Mouse (Mus musculus): ENCODE data around the gene Sv2b. TPM values are rescaled to one million over a fixed set of nuclear protein-coding genes. Genes with fewer than 3 reads are reported as not detected.

Sv2b gene
- polyA plus RNA-seq, 1 experiment from 2014 or later = 2.1 TPM

DNA sequence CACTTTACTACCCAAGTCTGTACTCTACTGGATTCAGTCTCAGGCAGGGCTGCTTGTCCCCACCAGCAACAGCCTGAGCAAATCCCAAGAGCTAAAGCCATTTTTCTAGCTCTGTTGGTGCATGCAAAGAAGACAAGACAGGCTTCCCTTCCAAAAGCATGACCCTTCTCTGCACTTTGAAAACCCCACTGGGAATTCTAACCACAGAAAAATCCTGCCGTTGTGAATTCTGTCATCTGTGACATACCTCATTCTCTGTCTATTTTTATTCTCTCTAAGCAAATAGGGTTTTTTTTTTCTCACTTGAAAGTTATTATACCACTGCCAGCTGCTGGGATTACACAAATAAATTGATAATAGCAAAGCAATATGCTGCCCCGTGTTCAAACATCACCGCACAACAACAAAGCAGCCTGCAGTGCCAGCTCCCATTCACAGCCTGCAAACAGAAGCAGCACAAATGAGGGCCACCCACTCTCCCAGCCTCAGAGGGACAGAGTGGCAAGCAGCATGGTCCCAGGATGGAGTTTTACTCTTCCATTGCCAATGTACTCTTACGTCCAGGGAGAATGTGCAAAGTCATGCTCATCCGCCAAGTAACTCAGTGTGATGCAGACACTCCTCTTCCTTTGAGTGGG, 13.7 kb downstream of the Sv2b start:
- DNase-seq (ENCODE audit: low spot score) = no peak

GRCm38 (mm10) chr7:75292246-75292645, 16.8 kb downstream of the Sv2b start:
- no peak for DNase-seq (ENCODE audit: low spot score)

DNA sequence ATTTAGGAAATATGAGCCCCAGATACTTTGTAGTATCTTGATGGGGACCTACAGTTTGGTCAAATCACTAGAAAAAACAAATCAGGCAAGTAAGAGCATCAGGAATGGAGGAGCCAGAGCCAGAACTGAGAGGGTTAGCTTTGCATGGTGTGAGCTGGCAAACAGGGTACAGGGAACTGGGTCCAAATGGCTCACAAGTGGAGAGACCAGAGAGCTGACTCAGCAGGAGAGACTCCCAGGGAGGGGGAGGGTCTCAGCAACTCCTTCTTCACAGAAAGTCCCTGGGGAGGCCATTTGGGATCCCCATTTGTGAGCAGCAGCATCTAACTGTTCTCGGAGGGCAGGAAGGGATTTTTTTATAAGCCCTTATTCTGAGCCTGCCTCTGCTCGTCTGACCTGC, 18.5 kb downstream of the Sv2b start:
- DNase-seq (ENCODE audit: low spot score) = no peak

- DNase-seq (ENCODE audit: low spot score) = no peak
These were observed 21.8 kb downstream of the Sv2b start for GRCm38 (mm10) chr7:75287237-75287636.

GRCm38 (mm10) chr7:75282951-75283350, 26.1 kb downstream of the Sv2b start:
- DNase-seq (ENCODE audit: low spot score) = no peak

DNA sequence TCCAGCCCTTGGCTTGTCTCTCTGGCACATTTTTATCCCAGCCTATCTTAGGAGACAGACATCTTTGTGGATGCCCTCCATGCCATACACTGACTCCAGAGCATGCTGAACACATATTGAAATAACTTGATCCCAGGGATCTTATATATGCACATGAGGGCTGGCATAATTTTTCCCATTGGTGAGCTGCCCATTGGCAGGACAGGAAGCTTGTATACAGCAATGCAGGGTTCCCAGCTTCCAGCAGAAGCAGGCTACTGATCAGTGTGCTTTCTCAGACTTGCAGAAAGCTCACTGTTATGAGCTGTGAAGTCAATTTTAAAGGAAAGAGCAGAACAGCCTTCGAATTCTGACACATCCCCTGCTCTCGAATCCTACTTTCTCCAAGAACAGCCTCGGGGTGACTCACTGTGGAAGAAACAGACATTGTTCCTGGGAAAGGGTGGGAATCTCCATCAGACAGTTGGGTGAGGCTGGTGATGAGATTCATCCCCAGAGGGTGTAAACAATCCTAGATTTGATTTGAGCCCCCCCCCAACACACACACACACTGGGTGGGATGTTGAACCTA, 26.9 kb downstream of the Sv2b start:
- DNase-seq (ENCODE audit: low spot score) = no peak

GRCm38 (mm10) chr7:75281106-75281505, 28.0 kb downstream of the Sv2b start:
- no peak for DNase-seq (ENCODE audit: low spot score)

GRCm38 (mm10) chr7:75277847-75278246, 31.2 kb downstream of the Sv2b start:
- no peak for DNase-seq (ENCODE audit: low spot score)

DNA sequence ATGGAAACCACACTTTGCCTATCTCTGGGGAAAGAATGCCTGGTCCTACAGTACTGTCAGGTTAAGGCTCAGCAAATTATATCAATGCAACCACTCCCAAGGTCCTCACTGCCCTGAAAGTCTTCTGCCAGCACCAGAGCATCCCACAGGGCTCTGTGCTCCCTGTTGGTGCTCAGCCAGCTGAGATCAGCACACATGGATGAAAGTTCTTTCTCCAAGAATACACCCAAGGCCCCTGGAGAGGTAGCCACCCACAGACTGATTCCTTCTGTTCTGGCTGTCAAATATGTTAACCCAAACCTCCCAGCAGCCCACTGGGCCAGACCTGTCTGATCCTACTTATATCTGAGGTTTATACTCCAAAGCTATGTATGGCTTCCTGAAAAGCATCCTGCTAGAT, 32.3 kb downstream of the Sv2b start:
- DNase-seq (ENCODE audit: low spot score) = no peak

- DNase-seq (ENCODE audit: low spot score) = no peak
These were observed 34.5 kb downstream of the Sv2b start for GRCm38 (mm10) chr7:75274518-75274917.

- no peak for DNase-seq (ENCODE audit: low spot score)
These were observed 35.4 kb downstream of the Sv2b start for GRCm38 (mm10) chr7:75273633-75274032.

DNA sequence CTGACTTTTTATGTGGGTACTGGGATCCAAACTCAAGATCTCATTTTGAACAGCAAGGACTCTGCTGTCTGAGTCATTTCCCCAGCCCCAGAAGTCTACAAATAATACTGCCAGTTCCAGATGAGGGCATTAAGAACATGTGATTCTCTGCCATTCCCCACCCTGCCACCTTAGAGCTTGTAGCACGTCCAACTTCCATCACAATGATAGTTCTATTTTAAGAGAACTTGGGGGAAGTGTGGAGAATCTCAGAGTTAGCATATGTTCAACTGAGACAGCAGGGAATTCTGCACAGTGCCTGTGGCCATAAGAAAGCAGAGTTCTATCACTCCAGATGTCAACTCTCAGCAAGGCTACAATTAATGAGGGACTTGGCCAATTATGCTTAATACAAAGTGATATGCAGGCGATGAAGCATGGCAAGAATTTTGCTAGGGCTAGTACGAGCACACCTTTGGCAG, 37.1 kb downstream of the Sv2b start:
- DNase-seq (ENCODE audit: low spot score) = no peak

GRCm38 (mm10) chr7:75271306-75271705, 37.8 kb downstream of the Sv2b start:
- no peak for DNase-seq (ENCODE audit: low spot score)

DNA sequence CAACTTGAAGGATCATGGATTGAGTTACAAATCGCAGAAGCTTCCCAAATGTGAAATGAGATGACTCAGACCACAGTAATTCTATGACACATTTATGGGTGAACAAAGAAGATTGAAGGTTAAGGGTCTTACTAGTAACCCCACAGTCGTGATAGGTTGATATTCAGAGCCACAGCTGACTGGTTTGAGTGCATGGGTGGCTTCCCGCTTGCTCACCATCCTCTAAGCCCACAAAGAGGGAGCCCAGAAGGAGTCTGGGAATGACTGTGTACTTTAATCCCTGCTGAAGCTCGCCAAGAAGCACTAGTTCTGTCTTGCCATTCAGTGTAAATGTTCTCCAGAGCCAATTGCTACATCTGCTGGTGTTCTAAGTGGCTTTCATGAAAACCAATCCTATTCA, 41.8 kb downstream of the Sv2b start:
- no peak for DNase-seq (ENCODE audit: low spot score)

DNA sequence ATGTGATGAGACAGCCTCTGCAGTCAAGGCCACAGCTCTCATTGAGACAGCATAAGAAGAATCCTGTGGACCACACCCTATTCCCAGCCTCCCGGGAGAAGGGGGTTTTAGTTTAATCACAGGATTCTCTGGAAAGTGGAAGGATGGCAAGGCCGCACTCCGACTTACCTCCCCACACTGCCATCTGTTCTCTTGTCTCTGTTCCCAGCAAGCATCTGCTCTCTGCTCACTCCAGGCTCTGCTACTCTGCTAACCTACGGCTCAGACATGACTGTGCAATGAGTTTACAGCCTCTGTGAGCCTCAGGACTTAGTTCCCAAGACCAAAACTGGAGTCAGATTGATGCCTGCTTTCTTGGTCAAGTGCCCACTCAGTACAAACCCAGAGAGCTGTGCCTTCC, 43.8 kb downstream of the Sv2b start:
- no peak for DNase-seq (ENCODE audit: low spot score)

- DNase-seq (ENCODE audit: low spot score) = no peak
These were observed 49.1 kb downstream of the Sv2b start for GRCm38 (mm10) chr7:75259945-75260344.

DNA sequence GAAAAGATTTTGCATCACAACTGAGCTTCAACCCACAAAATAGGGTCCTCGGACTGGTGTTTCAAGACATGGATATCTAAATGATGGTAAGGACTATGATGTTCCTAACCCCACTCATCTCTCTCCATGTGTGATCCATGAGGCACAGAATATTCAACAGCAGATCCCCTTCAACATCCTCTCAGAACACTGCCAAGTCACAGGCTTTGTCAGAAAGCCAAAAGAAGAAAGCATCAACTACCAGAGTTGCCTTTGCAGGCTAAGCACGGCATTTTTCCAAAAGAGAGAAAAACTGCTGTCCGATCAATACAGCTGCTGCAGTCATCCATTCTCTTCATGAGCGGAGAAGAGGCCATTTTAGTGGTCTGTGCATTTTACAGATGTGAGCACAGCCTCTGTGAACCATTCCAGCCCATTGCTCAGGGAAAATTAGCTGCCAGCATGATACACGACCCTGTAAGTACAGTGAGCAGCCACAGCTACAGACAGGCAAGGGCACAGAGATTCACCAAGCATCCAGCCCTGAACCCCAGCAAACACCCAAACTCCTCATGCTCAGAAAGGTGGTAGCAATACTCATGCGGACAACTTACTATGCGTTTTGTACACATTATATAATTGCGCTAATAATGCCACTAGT, 55.3 kb downstream of the Sv2b start:
- no peak for DNase-seq (ENCODE audit: low spot score)

DNA sequence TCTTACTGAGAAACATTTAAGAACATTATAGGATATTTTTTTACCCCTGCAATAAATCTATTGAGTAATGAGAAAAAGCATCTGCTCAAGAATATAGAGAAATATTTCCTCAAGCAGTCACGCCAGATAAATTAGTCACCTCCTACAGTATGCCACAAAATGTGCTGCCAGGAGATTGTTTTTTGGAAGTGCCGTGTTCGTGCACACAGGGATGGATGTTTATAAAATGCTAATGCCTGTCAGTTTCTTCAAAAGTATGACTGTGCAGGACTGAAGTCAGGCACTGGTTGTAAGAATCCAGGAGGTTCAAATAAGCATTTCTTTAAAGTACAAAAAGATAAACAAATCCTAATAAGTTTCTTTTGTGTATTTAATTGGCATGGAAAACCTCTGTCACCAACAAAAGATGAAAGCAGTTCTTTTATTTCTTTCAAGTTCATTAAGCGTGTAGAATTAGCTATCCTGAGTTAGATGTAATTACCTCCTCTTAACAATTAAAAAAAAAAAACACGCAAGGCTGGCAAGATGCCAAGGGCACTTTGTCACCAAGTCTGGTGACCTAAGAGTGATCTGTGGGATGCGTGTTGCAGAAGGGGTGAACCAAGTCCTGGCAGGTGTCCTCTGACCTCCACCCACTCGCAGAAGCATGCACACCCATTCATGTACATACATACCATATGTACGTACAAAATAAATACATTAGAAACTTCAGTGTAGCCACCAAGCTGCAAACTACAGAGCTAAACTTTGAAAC, 68.1 kb downstream of the Sv2b start:
- no peak for DNase-seq (ENCODE audit: low spot score)

GRCm38 (mm10) chr7:75236386-75236785, 72.7 kb downstream of the Sv2b start:
- DNase-seq (ENCODE audit: low spot score) = no peak

GRCm38 (mm10) chr7:75224206-75224605, 84.9 kb downstream of the Sv2b start:
- no peak for DNase-seq (ENCODE audit: low spot score)

DNA sequence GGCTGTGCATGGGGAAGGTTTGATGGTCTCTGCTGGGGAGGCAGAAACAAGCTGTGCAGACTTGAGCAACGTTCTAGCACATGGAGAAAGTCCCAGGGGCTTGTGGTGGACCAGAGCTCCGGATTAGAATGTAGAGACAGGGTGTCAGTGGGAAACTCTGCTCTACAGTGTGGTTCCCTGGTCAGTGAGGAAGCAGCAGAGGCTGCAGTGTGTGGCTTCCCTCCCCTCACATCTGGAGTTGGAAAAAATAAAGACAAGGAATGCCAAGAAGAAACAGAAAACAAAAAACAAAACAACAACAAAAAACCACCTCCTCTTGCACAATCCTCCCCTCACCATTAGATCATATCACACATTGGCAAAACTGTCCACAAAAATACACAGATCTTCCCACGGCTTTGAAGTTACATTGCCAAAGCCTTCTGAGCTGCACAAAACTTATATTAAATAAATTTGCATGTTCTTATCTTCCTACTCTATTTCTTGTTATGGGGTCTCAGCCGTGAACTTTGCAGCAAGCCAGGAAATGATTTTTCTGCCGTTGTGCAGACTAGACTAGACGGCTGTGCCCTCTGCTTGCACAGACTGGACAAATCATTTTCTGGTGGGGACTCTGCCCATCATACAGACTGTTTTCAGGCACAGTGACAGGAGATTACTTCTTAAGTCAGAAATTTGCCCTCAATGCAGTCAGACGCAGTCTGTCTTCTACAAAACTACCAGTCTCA, 86.2 kb downstream of the Sv2b start:
- no peak for DNase-seq (ENCODE audit: low spot score)

DNA sequence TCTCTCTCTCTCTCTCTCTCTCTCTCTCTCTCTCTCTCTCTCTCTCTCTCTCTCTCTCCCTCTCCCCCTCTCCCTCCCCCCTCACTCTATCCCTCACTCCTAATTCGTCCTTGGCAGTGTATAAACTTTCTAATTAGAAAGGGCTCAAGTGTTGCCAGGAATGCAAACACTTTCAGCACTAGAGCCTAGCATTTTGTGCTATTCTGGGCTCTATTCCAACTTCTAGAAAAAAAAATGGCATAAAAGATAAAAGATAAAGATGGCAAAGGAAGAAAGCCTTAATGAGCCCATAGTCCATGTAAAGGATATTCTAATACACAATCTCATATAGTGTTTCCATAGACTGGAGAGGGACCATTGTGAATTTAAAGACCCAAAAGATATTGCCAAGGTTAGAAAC, 88.3 kb downstream of the Sv2b start:
- DNase-seq (ENCODE audit: low spot score) = no peak
